ENCODE assay signal across 9 mouse cellular contexts in the genomic region with DNA sequence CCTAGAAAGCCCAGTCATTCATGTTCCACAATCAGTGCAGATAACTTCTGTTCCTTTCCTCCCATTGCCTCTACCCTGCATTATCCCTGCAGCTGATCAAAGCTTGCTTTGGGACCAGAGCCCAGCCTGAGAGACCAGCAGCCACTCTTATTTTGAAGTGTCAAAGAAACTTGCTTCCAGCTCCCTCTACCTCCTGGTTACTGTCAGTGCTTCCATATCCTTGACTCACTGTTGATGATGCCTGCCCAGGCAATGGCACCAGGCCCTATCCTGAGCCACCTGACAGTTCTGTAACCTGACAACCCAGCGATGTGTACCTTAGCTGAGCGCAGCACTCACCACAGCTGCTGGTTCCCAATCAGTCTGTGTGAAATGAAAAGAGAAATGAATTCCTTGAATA.
A peak's percentile ranks its signal among the peaks of the same experiment; 100 is the strongest.
DNase-seq lines count a peak whose midpoint lies in the region; ATAC-seq lines count a peak whose summit lies in the region.
"Had no signal": no experiment of that assay in that cellular context is flagged by ENCODE, and none has a peak within 500 bp of the region (broad histone marks: within the 10 kb centered on the region; RNA-seq: fewer than 3 reads in every experiment).

No protein-coding gene starts in this region.

- H3K9ac ChIP-seq in liver, embryonic 12.5 days, result no peak overlapping the region
- H3K9ac ChIP-seq: neural tube, embryonic 12.5 days had no signal

- H3K27me3 ChIP-seq in liver, embryonic 12.5 days (replicated peaks), result no peaks in the 10 kb centered on the region
- H3K27me3 ChIP-seq: neural tube, embryonic 12.5 days had no signal

- H3K4me2 ChIP-seq in liver, embryonic 12.5 days, result no peak overlapping the region
- H3K4me2 ChIP-seq: neural tube, embryonic 12.5 days had no signal

- WGBS in liver, embryonic 12.5 days (ENCODE audit: insufficient replicate concordance), result 43% methylated on average over 2 of the region's 2 CpGs

- intact Hi-C loops in heart, postnatal 14 days (cut with DNase I), result no loop called here

- H3K36me3 ChIP-seq in liver, embryonic 12.5 days, result no peaks in the 10 kb centered on the region
- H3K36me3 ChIP-seq: neural tube, embryonic 12.5 days had no signal

- no peaks in the 10 kb centered on the region for H3K4me1 ChIP-seq in liver, embryonic 12.5 days
- H3K4me1 ChIP-seq: neural tube, embryonic 12.5 days had no signal

- peak; percentile 59 to 65 for DNase-seq in cerebellum, postnatal 14 days
- no peak for DNase-seq in cerebellum, adult 8-10 months
- DNase-seq in layer of hippocampus, adult 11-12 months (ENCODE audit: low spot score), result peak; percentile 15
- DNase-seq in layer of hippocampus, adult 9-10 months (ENCODE audit: low spot score), result no peak
- peak; percentile 1 to 2 for DNase-seq in heart, postnatal 14 days
- DNase-seq in right cerebral cortex, adult 18-20 months, result peak; percentile 54

- H3K27ac ChIP-seq in liver, embryonic 12.5 days, result no peak overlapping the region
- H3K27ac ChIP-seq: neural tube, embryonic 12.5 days had no signal

- no peak overlapping the region for H3K4me3 ChIP-seq in liver, embryonic 12.5 days
- H3K4me3 ChIP-seq: neural tube, embryonic 12.5 days had no signal

- ATAC-seq in CD4-positive, CD25-positive, alpha-beta regulatory T cell, adult 4 months, result no peak
- ATAC-seq in liver, embryonic 12.5 days, result no peak

- H3K9me3 ChIP-seq in liver, embryonic 12.5 days (replicated peaks), result no peaks in the 10 kb centered on the region
- H3K9me3 ChIP-seq: neural tube, embryonic 12.5 days had no signal

Comparison
In these comparisons a context has a peak if more than half of its experiments do, and no peak if none do; other contexts are left out.
1. DNase-seq: peak in cerebellum, postnatal 14 days (2 of 2), layer of hippocampus, adult 11-12 months (single experiment), heart, postnatal 14 days (2 of 2) and right cerebral cortex, adult 18-20 months (single experiment); none in cerebellum, adult 8-10 months (single experiment) and layer of hippocampus, adult 9-10 months (single experiment).